Mouse (Mus musculus) thymus, postnatal 25 days (tissue): Measurements from ENCODE around the gene 2300002M23Rik.

Experiments used
- DNase-seq: peaks from one replicate; pipeline ENCODE4 v3.0.0; 2022

Gene 2300002M23Rik

DNA sequence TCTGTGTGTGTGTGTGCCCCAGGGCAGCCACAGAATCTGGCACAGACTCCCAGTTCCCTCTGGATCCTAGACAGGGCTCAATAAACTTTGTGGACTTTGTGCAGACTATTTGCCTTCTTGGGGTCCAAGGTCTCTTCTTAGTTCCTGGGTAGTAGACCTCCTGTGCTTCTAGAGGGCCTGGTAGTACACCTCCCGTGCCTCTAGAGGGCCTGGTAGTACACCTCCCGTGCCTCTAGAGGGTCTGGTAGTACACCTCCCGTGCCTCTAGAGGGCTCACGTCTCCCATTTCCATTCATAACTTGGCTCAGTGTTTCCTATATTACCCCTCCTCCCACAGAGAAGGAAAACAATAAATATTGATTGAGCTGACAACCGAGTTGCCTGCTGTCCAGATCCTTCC lies 10.4 kb upstream of the 2300002M23Rik start:
- peak; percentile 64 for DNase-seq

DNA sequence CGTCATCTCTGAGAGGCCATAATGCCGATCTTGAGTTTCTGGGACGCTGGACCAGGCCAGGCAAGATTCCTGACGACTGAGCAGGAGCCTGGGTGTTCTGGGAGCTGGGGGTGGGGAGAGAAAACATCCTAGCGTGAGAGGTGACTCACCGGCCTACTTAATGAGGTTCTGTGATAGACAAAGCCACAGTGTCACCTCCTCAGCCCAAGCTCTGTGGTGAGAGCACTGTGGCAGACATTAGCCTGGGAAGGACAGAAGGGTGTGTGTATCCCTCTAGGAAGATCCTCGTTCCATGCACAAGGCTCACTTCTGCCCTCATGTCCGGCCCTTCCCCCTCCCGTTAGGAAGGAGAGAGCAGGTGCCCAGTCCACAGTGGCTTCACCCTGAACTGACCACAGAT lies 9.9 kb upstream of the 2300002M23Rik start:
- DNase-seq: no peak

DNA sequence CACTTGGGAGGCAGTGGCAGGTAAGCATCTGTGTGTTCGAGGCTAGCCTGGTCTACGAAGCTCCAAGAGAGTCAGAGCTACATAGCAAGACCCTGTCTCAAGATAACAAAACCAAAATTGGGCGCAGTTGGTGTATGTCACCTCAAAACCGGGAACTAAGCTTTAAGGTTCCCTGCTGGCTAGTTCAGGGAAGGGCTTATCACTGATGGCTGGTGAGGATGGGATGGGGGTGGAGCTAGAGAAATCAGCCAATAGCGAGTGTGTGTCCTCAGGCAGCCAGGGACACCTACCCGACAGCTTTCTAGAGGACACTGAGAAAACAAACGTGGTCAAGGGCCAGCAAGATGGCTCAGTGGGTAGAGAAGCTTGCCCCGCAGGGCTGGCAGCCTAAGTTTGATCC lies 9.0 kb upstream of the 2300002M23Rik start:
- DNase-seq: no peak

DNA sequence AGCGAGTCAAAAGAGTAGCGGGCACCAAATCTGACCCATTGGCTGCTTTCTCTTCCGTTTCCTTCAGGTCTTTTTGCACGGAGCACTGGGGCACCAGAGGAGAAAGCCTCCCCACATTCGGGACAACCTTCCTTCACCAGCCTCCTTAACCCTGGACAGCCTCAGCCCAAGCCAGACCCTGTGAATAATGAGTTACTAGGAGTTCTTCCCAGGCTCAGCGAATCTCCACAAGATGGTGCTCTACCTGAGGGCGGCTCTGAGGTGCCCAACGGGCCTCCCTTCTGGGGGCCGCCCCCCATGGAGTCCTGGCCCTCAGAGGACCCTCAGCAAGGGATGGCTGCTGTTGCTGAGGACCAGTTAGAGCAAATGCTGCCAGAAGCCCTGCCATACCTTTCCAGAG lies 517 bp downstream of the 2300002M23Rik start:
- DNase-seq: no peak

DNA sequence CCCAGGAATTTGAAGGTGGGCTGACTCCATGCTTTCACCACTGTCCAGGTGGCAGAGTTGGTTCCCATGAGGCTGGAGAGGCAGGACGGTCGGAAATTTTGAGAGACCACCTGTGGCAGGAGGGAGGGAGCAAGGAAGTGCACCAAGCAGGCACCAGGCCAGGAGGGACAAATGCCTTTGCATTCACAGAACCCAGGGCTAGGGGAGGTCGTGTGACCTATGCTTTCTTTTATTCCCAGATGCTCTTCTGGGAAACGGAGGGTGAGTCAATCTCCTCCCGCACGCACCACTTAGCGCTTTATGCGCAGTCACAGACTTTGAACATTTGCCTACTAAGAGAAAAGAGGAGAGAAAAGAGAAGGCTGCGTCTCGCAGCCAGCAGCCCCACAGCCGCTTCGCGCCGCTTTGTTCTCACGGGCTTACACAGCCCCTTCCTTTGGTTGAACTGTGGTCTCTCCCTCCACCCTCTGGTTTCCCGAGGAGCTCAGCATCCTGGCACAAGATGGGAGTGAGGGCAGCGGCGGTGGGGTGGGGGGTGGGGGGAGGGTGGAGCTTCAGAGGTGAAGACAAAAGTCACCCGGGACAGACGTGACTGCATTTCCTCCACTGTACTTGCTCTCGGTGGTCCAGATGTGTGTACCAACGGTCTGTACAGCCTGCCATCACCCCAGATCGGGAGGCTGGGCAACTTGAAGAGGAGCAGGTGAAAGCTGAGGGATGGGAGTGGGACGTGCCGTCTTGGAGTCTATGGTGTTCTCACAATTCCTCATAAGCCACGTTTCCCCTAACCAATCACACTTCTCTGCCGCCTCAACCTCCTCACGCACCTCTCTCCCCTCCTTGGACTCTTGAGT lies 2.1 kb downstream of the 2300002M23Rik start:
- DNase-seq: peak; percentile 22

DNA sequence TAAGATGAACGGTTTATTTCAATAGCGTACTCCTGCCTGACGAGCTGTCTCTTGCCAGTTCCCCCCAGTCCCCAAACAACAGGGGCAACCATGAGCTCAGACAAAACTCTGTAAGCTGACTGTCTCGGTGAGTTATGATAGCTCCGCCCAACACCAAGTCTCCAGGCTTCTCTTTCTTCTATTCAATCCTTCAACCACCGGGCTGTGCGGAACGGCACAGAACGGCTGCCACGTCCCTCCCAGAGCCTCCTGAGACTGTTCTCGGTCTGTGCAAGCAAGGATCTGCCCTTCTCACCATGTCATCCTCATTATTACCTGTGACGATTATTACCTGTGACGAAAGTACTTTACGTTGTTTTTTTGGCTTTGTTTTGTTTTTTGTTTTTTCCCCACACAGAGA lies 3.6 kb downstream of the 2300002M23Rik start:
- no peak for DNase-seq

DNA sequence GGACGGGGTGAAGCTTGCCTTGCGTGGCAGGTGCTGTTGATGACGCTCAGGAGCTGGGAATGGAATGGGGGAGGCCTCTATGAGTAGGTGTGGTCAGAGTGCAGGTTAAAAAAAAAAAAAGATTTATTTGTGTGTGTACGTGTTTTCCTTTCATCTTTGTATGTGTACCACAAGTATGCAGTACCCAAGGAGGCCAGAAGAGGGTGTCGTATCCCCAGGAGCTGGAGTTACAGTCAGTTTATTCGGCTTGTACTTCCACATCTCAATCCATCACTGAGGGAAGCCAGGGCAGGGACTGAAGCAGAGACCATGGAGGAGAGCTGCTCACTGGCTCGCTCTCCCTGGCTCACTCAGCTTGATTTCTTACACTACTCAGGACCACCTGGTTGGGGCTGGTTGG lies 4.2 kb downstream of the 2300002M23Rik start:
- no peak for DNase-seq

DNA sequence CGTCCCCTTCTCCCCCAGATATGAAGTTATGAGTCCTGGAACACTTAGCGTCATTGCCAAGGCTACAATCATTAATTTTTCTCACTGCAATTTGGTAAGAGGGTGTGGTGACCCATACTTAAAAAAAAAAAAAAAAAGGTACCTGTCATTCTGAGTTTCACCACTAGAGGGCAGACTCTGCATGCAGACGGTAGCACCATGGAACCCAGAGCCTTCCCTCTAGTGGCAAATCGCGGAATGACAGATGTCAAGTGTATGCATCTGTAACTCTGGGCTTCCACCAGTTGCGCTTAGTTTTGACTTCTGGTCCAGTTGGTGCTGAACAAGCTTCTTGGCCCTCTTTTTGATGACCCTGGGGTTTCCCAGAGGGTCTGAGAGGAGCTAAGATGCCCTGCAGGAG lies 11.0 kb downstream of the 2300002M23Rik start:
- DNase-seq: peak; percentile 82

DNA sequence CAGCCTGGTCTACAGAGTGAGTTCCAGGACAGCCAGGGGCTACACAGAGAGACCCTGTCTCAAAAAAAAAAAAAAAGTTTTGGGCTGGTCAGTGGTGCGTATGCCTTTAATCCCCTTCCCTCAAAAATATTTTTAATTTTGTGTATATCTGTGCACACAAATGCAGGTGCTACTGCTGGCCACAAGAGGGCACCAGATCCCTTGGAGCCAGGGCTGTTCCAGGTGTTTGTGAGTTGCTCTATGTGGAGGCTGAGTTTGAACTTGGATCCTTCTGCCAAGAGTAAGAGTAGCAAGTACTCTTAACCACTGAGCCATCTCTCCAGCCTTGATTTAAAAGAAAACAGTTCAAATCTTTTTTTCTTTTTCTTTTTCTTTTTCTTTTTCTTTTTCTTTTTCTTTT lies 15.7 kb downstream of the 2300002M23Rik start:
- peak; percentile 22 for DNase-seq

DNA sequence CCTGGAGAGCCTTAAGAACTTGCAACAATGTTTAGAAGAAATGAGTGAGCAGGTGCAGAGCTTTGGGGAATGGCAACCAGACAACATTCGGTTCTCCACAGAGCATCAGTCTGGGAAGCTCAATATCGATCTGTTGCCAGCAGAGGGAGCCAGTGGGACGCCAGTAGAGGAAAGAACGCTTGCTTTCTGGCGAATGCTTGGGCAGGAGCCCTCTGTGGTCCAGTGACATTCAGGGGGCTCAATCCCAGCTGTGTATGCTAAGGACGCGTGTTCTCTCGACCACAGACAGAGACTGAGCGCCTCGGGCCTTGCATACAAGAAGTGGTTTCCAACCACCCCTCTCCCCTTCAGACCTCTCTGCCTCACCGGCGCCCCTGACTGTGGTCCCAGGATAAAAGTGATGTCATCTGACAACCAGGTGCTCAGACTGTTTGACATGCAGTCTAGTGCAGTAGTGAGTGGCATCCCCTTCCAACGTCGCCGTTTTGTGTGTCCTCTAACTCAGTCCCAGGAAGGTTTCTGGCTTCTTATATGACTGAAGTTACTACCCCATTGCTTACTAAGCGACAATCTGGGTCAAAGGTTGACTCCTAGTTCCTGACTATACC lies 17.2 kb downstream of the 2300002M23Rik start:
- peak; percentile 78 for DNase-seq

DNA sequence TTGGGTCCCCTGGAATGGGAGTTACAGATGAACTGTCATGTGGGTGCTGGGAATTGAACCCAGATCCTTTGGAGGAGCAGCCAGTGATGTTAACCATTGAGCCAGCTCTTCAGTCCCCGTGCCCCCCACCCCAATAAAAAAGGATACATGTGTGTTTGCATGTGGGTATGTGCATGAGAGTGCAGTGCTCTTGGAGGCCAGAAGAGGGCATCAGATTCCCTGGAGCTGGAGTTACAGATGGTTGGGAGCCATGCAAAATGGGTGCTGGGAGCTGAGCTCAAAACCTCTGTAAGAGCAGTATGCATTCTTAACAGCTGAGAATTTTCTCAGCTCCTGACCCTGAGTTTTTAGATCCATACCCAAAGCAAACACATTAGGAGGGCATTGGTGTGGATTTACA lies 20.0 kb downstream of the 2300002M23Rik start:
- DNase-seq: no peak

DNA sequence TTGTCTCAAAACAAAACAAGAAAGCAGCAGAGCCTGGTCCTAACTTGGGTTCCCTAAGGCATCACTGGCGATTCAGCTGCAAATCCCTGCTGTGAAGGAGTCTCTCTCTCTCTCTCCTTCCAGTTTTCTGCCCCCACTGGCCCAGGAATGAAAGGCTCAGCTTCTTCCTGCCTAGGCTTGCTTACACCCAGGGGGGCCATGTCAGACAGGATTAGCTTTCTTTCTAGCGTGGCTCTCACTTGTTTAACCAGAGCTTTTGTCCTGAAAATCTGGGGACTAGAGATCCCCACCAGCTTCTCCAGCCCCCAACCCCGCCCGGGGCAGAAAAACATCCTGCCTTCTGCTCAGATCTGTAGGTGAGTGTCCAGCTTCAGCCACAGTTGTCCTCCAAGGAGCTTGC lies 21.1 kb downstream of the 2300002M23Rik start:
- DNase-seq: no peak

DNA sequence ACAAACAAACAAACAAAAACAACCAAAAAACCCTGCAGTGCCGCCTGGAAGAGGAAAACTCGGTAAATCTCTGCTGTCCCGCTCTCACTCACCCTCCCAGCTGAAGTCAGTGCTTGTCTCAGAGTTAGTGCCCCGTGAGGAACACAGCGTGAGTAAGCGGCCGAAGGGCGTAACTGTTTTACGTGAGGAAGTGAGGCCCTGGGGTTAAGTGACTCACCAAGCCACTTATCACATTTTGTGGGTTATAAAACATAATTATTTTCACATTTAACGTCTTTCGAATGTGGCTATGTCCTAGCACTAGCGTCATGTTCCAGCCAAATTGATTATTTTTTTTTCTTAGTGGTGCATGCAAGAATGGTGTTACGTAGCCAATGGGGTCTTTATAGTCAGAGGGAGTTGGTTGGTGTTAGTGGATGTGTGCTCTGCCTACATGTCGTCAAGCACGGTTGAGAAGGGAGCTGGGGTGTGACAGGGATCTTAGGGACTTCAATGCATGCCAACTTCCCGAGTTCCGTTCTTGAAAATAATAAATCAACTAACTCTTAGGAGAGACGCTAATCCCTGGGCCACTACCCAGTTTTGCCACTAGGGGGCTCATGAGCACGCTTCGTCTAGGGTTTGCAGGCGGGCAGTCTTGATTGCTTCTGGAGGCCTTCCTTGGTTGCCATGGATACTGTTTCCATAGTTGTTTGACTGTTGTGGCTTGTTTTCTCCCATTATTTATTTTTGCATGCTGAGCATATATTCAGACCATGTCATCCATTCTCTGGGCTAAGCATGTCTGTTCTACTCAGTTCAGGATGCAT lies 23.4 kb downstream of the 2300002M23Rik start:
- peak; percentile 64 for DNase-seq

DNA sequence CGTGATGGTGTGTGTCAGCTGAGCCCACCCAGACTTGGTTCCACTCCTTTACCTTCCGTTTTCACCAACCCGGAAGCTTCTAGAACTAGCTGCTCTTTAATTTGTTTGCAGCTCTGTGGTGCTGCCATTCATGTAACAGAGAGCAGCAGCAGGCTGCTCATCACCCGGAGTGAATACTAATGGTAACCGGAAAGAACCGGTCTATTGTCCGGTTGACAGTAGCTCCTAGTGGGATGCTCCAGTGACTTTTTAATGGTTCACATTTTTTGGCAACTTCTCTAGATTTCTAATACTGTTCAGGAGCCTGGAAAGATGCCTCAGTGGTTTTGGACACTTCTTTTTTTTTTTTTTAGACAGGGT lies 23.9 kb downstream of the 2300002M23Rik start:
- no peak for DNase-seq

DNA sequence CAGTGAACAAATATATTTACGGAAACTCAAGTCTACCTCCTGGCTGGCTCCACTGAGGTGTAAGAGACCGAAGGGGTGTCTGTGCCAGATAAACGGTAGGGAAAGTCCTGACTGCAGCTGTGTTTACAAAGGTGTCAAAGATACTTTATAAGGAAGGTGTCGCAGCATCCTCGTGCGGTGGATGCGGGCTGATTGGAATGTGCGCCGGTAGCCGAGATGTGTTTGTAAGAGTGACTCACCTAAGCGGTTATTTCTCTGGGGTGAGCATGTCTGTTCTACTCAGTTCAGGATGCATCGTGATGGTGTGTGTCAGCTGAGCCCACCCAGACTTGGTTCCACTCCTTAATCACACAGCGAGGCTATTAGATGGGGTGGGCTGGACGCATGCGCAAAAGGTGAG lies 24.5 kb downstream of the 2300002M23Rik start:
- no peak for DNase-seq

DNA sequence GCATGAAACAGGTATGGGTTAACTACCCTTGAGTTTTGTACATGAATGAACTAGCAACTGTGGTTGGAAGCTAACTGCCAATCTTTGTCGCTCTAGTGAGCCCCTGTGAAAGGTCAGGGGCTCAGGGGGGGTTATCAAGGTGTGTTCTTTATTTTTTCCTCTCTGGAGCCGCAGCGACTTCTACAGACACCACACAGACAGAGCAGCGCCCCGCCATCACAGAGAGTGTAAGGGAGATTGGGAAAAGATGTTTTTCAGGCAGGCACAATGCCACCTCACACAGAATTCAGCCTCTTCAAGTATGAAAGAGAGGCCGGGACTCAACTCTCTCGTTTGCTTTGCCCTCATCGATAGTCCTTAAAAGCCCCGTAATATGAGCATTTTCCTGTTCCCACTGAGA lies 24.9 kb downstream of the 2300002M23Rik start:
- DNase-seq: no peak

DNA sequence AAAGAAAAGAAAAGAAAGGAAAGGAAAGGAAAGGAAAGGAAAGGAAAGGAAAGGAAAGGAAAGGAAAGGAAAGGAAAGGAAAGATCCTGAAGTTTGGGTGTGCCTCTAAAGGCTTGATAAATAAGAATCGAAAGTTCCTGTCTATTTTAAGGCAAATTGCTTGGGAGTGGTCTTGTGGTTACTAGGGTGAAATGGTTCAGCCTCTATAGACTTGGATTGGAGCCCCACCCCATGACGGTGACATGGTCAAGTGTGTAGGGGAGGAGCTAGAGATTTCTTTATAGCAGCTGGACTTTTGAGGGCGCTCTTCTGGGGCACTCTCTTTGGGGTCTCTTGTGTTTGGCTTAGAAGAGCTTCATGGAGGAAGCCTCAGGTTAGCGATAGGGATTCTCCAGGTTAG lies 26.5 kb downstream of the 2300002M23Rik start:
- DNase-seq: no peak

DNA sequence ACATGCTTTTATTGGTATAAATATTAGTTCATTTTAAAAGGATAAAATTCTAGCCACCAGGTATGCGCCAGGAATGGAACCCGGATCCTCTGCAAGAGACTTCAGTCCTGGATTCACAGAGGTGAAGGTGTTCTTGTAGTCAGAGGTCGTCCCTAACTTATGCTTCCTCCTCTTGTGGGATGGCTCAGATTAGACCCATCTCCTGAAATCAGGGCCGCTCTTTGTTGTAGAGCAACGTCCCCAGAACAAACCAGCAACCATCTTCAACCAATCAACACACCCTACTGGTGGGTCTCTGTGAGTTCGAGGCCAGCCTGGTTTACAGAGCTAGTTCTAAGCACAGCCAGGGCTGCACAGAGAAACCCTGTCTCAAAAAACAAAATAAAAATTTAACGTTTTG lies 27.2 kb downstream of the 2300002M23Rik start:
- DNase-seq: no peak

DNA sequence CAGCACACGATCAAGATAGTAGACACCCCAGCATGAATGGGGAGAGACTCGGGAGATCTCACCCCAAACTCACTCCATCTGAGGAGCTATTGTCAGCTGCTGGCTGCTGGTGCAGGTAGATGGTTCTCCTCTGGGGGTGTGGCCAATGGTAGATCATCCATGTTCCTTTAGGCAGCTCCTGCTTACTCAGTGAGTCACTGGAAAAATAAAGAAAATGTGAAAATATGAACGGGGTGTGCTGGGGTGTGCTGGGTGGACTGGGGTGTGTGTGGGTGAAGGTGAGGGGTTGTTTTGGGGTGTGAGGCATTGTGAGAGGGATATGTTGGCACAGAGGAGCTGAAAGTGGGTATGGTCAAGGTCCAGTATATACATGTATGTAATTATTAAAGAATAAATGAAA lies 30.1 kb downstream of the 2300002M23Rik start:
- DNase-seq: no peak

DNA sequence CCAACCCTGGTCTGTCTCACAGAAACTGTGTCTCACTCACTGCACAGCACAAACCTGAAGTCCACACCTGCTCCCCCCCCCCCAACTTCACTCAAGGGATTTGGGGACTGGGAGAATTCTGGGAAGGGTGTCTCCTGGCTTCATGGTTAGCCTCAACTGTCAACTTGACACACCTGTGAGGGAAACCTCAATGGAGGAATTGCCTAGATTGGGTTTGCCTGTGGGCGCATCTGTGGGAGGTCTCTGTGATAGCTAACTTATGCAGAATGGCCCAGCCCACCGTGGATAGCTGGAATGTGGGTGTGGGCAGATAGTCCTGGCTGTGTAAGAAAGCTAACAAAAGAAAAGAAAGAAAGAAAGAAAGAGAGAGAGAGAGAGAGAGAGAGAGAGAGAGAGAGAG lies 34.0 kb downstream of the 2300002M23Rik start, which contains the start of gene Sfta2:
Gene Sfta2 (plus strand): TSS at position 301 of the 400 bp plus-strand sequence.
- no peak for DNase-seq

DNA sequence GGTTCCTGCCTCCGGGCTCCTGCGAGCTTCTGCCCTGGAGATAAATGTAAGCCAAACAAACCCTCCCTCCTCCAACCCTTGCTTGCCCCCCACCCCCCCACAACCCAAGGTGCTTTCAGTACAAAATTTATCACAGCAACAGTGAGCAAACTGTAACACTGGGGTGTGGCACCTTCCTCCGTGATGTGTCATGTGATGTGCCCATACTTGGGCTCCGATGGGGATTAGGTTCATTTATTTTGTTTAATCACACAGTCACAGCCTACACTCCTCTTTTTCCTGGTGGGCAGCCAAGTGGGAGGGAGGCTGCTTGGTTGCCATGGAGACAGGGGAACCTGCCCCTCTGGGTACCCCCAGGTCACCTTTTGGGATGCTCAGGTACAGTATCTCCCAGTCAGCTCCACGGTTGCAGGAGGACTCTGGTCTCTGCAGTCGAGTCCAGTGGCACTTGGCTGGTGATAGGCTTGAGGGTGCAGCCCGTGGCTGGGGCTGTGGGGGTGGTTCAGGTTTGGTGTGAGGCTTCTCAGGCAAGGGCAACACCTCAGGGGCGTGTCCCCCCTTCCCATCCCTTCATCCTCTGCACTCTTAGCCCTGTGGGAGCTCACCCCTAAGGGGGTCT lies 34.6 kb downstream of the 2300002M23Rik start:
- no peak for DNase-seq

DNA sequence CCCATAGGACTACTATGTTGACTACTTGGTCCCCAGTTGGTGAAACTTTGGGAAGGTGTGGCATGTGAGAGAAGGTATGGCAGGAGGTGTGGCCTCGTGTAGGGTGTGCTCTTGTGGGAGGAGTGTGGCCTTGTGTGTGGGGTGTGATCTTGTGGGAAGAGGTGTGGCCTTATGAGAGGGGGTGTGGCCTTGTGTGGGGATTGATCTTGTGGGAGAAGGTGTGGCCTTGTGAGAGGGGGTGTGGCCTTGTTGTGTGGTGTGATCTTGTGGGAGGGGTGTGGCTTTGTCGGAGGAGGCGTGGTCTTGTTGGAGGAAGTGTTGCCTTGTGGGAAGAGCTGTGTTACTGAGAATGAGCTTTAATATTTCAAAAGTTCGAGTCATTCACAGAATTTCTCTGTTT lies 49.9 kb downstream of the 2300002M23Rik start:
- DNase-seq: no peak
